Mouse (Mus musculus) myocyte (in vitro differentiated cells): ENCODE measurements around the gene Sptbn1. TPM values are rescaled to one million over a fixed set of nuclear protein-coding genes. Genes with fewer than 3 reads are reported as not detected.
A peak's percentile ranks its signal among the peaks of the same experiment; 100 is the strongest.

Source experiments
- H3K27me3 ChIP-seq: one replicate; pipeline ENCODE4 v1.6.1; 2011; ENCODE audit not compliant: control insufficient read depth, insufficient read depth, insufficient read length
- H3K36me3 ChIP-seq: one replicate; pipeline ENCODE4 v1.6.1; 2011; ENCODE audit not compliant: control insufficient read depth, insufficient read depth
- H3K4me2 ChIP-seq: one replicate; pipeline ENCODE4 v1.6.1; 2011; ENCODE audit warnings: low read depth, control low read depth
- H3K4me3 ChIP-seq: one replicate; pipeline ENCODE4 v1.5.1; 2011; ENCODE audit warnings: mild to moderate bottlenecking, control low read depth, moderate library complexity
- H3K79me2 ChIP-seq: one replicate; pipeline ENCODE4 v1.6.1; 2011; ENCODE audit not compliant: control insufficient read depth, insufficient read depth
- H3ac ChIP-seq: one replicate; pipeline ENCODE4 v1.6.1; 2011; ENCODE audit not compliant: control insufficient read depth, insufficient read length
- CEBPB ChIP-seq: IDR thresholded peaks from 2 replicates; pipeline ENCODE4 v1.6.1; 2011; ENCODE audit warnings: mild to moderate bottlenecking, moderate library complexity; ENCODE audit not compliant: poor library complexity, insufficient read depth, severe bottlenecking
- E2F4 ChIP-seq: IDR thresholded peaks from one replicate; pipeline ENCODE4 v1.6.1; 2011; ENCODE audit warnings: mild to moderate bottlenecking, control low read depth, moderate library complexity; ENCODE audit not compliant: insufficient read depth
- MAX ChIP-seq: IDR thresholded peaks from one replicate; pipeline ENCODE4 v1.6.1; 2011; ENCODE audit warnings: low read depth, mild to moderate bottlenecking, control low read depth
- MYOD1 ChIP-seq, 3 experiments: IDR thresholded peaks; one replicate each; pipeline ENCODE4 v1.6.1; 2011; ENCODE audit warnings: control low read depth in 2 of 3, low read depth in 2 of 3, mild to moderate bottlenecking in 2 of 3, moderate library complexity in 1 of 3; ENCODE audit not compliant: insufficient read length in 2 of 3, control insufficient read depth in 1 of 3
- MYOG ChIP-seq, 3 experiments: IDR thresholded peaks; one replicate each; pipeline ENCODE4 v1.6.1; 2011; ENCODE audit warnings: control low read depth in 2 of 3, low read depth in 2 of 3, mild to moderate bottlenecking in 2 of 3; ENCODE audit not compliant: insufficient read length in 2 of 3, control insufficient read depth in 1 of 3, insufficient read depth in 1 of 3
- POLR2A ChIP-seq: IDR thresholded peaks from one replicate; pipeline ENCODE4 v1.6.1; 2011; ENCODE audit warnings: low read depth, mild to moderate bottlenecking, control low read depth, moderate library complexity; ENCODE audit not compliant: insufficient read length
- POLR2AphosphoS2 ChIP-seq: IDR thresholded peaks from one replicate; pipeline ENCODE4 v1.6.1; 2011; ENCODE audit warnings: low read depth, control low read depth; ENCODE audit not compliant: insufficient read length
- REST ChIP-seq: IDR thresholded peaks from one replicate; pipeline ENCODE4 v1.6.1; 2011; ENCODE audit warnings: mild to moderate bottlenecking, control low read depth, moderate library complexity; ENCODE audit not compliant: insufficient read depth, insufficient read length
- SRF ChIP-seq: IDR thresholded peaks from one replicate; pipeline ENCODE4 v1.6.1; 2011; ENCODE audit warnings: low read depth; ENCODE audit not compliant: control insufficient read depth, insufficient read length
- TCF12 ChIP-seq: IDR thresholded peaks from one replicate; pipeline ENCODE4 v1.6.1; 2011; ENCODE audit warnings: mild to moderate bottlenecking, control low read depth; ENCODE audit not compliant: poor library complexity, insufficient read depth, severe bottlenecking
- TCF3 ChIP-seq: IDR thresholded peaks from one replicate; pipeline ENCODE4 v1.6.1; 2011; ENCODE audit warnings: low read depth, control low read depth; ENCODE audit not compliant: insufficient read length
- USF1 ChIP-seq: IDR thresholded peaks from one replicate; pipeline ENCODE4 v1.6.1; 2011; ENCODE audit warnings: low read depth, mild to moderate bottlenecking, control low read depth, moderate library complexity
- polyA plus RNA-seq: library from polyadenylated mRNA; unstranded; fragments of >200 nt; fragmentation: generic; extraction: Trizol; gene quantifications from one replicate; pipeline ENCODE4 v1.2.1, GENCODE M21; 2012; ENCODE audit warnings: missing spikeins

Gene Sptbn1
- polyA plus RNA-seq, 1 experiment, result 85.4 TPM

DNA sequence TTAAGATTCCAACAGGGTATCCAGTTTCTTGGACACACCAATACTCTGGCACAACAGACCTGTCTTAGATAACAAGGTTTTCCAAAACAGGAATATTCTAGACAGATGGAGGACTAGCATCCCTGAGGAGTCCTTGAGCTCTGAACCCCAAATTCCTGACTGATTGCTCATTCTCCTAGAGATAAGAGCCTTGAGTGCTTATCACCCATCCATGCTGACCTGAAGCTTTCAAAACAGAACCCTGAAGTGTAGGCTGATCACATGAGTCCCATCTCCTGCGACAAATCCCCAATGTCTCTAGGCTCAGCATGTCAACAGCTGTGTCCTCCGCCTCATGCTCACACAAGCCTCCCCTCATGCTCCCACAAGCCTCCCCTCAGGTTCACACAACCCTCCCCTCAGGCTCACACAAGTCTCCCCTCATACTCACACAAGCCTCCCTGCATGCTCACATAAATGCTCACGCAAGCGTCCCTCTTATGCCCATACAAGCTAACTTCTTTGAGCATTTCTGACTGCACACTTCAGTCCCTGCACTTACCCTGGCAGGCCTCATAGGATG, 31.2 kb downstream of the Sptbn1 start:
- Histone ChIP-seq H3ac (no peak overlapping the region), H3K79me2 (peaks cover 98% of the 10 kb centered on the region), H3K4me3 (no peak overlapping the region), H3K27me3 (no peaks in the 10 kb centered on the region), H3K36me3 (peaks cover 5% of the 10 kb centered on the region), H3K4me2 (no peak overlapping the region)
- TF ChIP-seq MYOG (IDR thresholded peaks at IDR 0.05; ENCODE audit: control insufficient read depth in 1 of 3, insufficient read depth in 1 of 3, insufficient read length in 2 of 3, low read depth in 2 of 3) (peak in 1 of 3 experiments; percentile 53), USF1 (no peak), POLR2AphosphoS2 (no peak), MAX (no peak), MYOD1 (IDR thresholded peaks at IDR 0.05; ENCODE audit: control insufficient read depth in 1 of 3, insufficient read length in 2 of 3, low read depth in 2 of 3) (peak in 2 of 3 experiments; percentile 23 to 28), POLR2A (no peak), TCF12 (no peak)

DNA sequence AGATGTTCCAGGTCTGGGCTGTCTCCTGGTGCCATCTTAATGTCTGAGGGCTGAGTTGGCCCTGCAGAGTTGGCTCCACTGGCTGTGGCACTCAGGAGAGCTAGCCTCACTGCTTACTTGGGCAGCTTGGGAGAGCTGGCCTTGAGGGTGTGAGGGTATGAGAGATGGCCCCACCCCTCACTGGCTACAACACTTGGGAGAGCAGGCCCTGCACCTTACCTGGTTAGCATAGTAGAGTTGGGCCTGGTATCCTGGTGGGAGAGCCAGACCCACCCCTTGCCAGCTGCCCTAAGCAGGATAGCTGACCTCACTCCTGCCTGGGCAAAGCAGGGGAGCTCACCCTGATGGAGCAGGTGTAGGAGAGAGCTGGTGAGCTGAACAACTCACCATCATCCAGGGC, 32.3 kb downstream of the Sptbn1 start:
- Histone ChIP-seq H3K79me2 (peaks cover 98% of the 10 kb centered on the region), H3K36me3 (peaks cover 5% of the 10 kb centered on the region), H3K4me2 (no peak overlapping the region), H3ac (no peak overlapping the region), H3K4me3 (no peak overlapping the region), H3K27me3 (no peaks in the 10 kb centered on the region)
- TF ChIP-seq POLR2A, result no peak

DNA sequence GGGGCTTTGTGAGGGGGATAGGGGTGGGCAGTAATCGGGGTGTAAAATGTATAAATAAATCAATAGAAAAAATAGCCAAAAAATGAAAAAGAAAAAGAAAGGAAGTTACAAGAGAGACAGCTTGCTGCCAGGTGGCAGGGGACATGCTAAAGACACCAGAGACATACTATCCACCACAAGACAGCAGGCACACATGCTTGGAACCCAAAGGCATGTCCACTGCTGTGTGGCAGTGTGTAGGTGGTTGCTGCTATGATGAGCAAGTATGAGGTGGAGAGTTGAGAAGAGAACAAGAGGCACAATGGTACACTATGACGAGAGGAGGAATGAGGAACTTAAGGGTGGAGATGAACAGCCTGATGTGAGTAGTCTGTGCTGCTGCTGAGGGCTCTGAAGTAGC, 32.8 kb downstream of the Sptbn1 start:
- no peak for TF ChIP-seq REST
- TF ChIP-seq POLR2A, result peak; percentile 32
- no peak for TF ChIP-seq E2F4
- TF ChIP-seq MYOG (IDR thresholded peaks at IDR 0.05; ENCODE audit: control insufficient read depth in 1 of 3, insufficient read depth in 1 of 3, insufficient read length in 2 of 3, low read depth in 2 of 3), result peak in 1 of 3 experiments; percentile 77
- peak; percentile 48 for TF ChIP-seq POLR2AphosphoS2
- TF ChIP-seq MYOD1 (IDR thresholded peaks at IDR 0.05; ENCODE audit: control insufficient read depth in 1 of 3, insufficient read length in 2 of 3, low read depth in 2 of 3), result peak in 2 of 3 experiments; percentile 55 to 70
- TF ChIP-seq TCF3, result peak; percentile 3
- Histone ChIP-seq H3K4me3 (no peak overlapping the region), H3ac (no peak overlapping the region), H3K79me2 (peaks cover 98% of the 10 kb centered on the region), H3K4me2 (no peak overlapping the region), H3K36me3 (peaks cover 5% of the 10 kb centered on the region), H3K27me3 (no peaks in the 10 kb centered on the region)

GRCm38 (mm10) chr11:30233946-30234345, 34.0 kb downstream of the Sptbn1 start:
- no peak overlapping the region for H3K4me2 ChIP-seq
- TF ChIP-seq CEBPB (no peak), TCF3 (no peak), MYOD1 (IDR thresholded peaks at IDR 0.05; ENCODE audit: control insufficient read depth in 1 of 3, insufficient read length in 2 of 3, low read depth in 2 of 3) (no peak), TCF12 (no peak), USF1 (no peak), POLR2AphosphoS2 (no peak), SRF (no peak), POLR2A (no peak), MAX (no peak), MYOG (IDR thresholded peaks at IDR 0.05; ENCODE audit: control insufficient read depth in 1 of 3, insufficient read depth in 1 of 3, insufficient read length in 2 of 3, low read depth in 2 of 3) (no peak), REST (no peak), E2F4 (no peak)
- H3K79me2 ChIP-seq, result peaks cover 98% of the 10 kb centered on the region
- no peak overlapping the region for H3ac ChIP-seq
- no peak overlapping the region for H3K4me3 ChIP-seq
- peaks cover 5% of the 10 kb centered on the region for H3K36me3 ChIP-seq
- no peaks in the 10 kb centered on the region for H3K27me3 ChIP-seq

- no peak overlapping the region for H3K4me3 ChIP-seq
- no peak overlapping the region for H3K4me2 ChIP-seq
- peak in 1 of 3 experiments; percentile 22 for TF ChIP-seq MYOD1 (IDR thresholded peaks at IDR 0.05; ENCODE audit: control insufficient read depth in 1 of 3, insufficient read length in 2 of 3, low read depth in 2 of 3)
- TF ChIP-seq POLR2A, result no peak
- no peaks in the 10 kb centered on the region for H3K27me3 ChIP-seq
- H3K79me2 ChIP-seq, result peaks cover 95% of the 10 kb centered on the region
- H3ac ChIP-seq, result no peak overlapping the region
- peaks cover 5% of the 10 kb centered on the region for H3K36me3 ChIP-seq
Observed at GRCm38 (mm10) chr11:30232082-30232481, 35.9 kb downstream of the Sptbn1 start.
